Mouse (Mus musculus): ENCODE measurements around the gene Cpb2.

DNA sequence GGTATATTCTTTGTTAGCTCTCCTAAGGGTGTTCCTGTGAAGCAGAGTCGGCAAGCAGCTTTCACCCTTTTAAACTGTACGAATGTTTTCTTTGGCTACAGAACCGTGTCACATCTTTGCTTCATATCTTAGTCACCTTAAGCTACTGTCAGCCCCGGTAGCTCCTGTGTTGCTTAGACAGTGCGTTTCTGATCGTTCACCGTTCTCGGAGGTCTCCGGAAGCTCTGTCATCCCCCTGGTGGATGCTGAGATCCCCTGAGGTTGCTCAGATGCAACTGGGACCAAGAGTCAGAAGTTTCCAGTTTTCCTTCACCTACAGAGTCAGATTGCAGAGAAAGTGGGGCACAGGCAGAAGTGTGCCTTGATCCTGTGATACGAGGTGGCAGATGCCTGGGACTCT is 49.7 kb upstream of the Cpb2 start:
- TF ChIP-seq CTCF (IDR thresholded peaks at IDR 0.05; ENCODE audit: borderline replicate concordance, insufficient read depth, low read length) (no peak), POLR2A (IDR thresholded peaks at IDR 0.05; ENCODE audit: low read depth, low read length) (no peak)
